Mouse (Mus musculus): ENCODE measurements at regions not wholly inside any gene's neighbourhood (a gene's known extent, or its start where the extent isn't known, plus 50 kb on each side); places are given as distances from the start of the nearest gene placed in this dataset.

- no peak for TF ChIP-seq POLR2A (IDR thresholded peaks at IDR 0.05; ENCODE audit: borderline replicate concordance, low read depth, low read length)
- TF ChIP-seq CTCF (IDR thresholded peaks at IDR 0.05; ENCODE audit: low read depth, low read length): no peak
These were observed 91.2 kb upstream of the Hsd17b12 start for GRCm38 (mm10) chr2:94248948-94249347.

Data from bone marrow macrophage, adult 2 months (primary cell).